Mouse (Mus musculus): ENCODE measurements around the gene Matn1.
A peak's percentile ranks its signal among the peaks of the same experiment; 100 is the strongest.

Matn1 gene

GRCm38 (mm10) chr4:130918805-130919749 is 25.1 kb upstream of the Matn1 start:
- no peak for DNase-seq

GRCm38 (mm10) chr4:130919750-130920356 is 24.3 kb upstream of the Matn1 start:
- no peak for DNase-seq

GRCm38 (mm10) chr4:130920951-130921693 is 23.1 kb upstream of the Matn1 start:
- DNase-seq, result peak; percentile 80

- DNase-seq, result peak; percentile 45
Observed at GRCm38 (mm10) chr4:130921986-130922385, 22.2 kb upstream of the Matn1 start.

GRCm38 (mm10) chr4:130926274-130926673 is 17.9 kb upstream of the Matn1 start:
- DNase-seq, result no peak

GRCm38 (mm10) chr4:130927821-130928220 is 16.4 kb upstream of the Matn1 start:
- DNase-seq, result no peak

GRCm38 (mm10) chr4:130942644-130943043 is 1.5 kb upstream of the Matn1 start:
- DNase-seq, result no peak

GRCm38 (mm10) chr4:130944779-130945178 is 594 bp downstream of the Matn1 start:
- DNase-seq, result no peak

GRCm38 (mm10) chr4:130947094-130947647 is 3.0 kb downstream of the Matn1 start:
- DNase-seq, result peak; percentile 36

- DNase-seq, result no peak
Observed at GRCm38 (mm10) chr4:130949821-130950384, 5.7 kb downstream of the Matn1 start.

GRCm38 (mm10) chr4:130952531-130952930 is 8.3 kb downstream of the Matn1 start:
- peak; percentile 32 for DNase-seq

- no peak for DNase-seq
Observed at GRCm38 (mm10) chr4:130957156-130957555, 13.0 kb downstream of the Matn1 start.

- no peak for DNase-seq
Observed at GRCm38 (mm10) chr4:130958812-130959211, 14.6 kb downstream of the Matn1 start.

- no peak for DNase-seq
Observed at GRCm38 (mm10) chr4:130959678-130960077, 15.5 kb downstream of the Matn1 start.

- DNase-seq, result peak; percentile 78
Observed at GRCm38 (mm10) chr4:130960118-130960734, 16.0 kb downstream of the Matn1 start.

GRCm38 (mm10) chr4:130971278-130971677 is 27.1 kb downstream of the Matn1 start:
- DNase-seq, result no peak

GRCm38 (mm10) chr4:130972421-130972829 is 28.2 kb downstream of the Matn1 start:
- no peak for DNase-seq

- no peak for DNase-seq
Observed at GRCm38 (mm10) chr4:130973332-130974263, 29.4 kb downstream of the Matn1 start.

- DNase-seq, result no peak
Observed at GRCm38 (mm10) chr4:130978981-130979380, 34.8 kb downstream of the Matn1 start.

GRCm38 (mm10) chr4:130984416-130985182 is 40.4 kb downstream of the Matn1 start:
- no peak for DNase-seq

All from thymus, postnatal 25 days (tissue).